Mouse (Mus musculus) myocyte (in vitro differentiated cells): ENCODE data around the gene Gm20388.

ENCODE experiments used
- E2F4 ChIP-seq: IDR thresholded peaks from one replicate; pipeline ENCODE4 v1.6.1; 2011; ENCODE audit warnings: mild to moderate bottlenecking, control low read depth, moderate library complexity; ENCODE audit not compliant: insufficient read depth
- MAX ChIP-seq: IDR thresholded peaks from one replicate; pipeline ENCODE4 v1.6.1; 2011; ENCODE audit warnings: low read depth, mild to moderate bottlenecking, control low read depth

GRCm38 (mm10) chr8:121424080-121424479, 1513.4 kb downstream of the Gm20388 start:
- TF ChIP-seq MAX = no peak
- no peak for TF ChIP-seq E2F4
